Mouse (Mus musculus) embryonic facial prominence, embryonic 12.5 days (tissue): ENCODE measurements around the gene 9930022D16Rik. TPM values are rescaled to one million over a fixed set of nuclear protein-coding genes. Genes with fewer than 3 reads are reported as not detected.

Experiments
- ATAC-seq: fragments of 200-750 bp; cut with Nextera tagmentation; 2 replicates; pipeline ENCODE4 v1.8.0; 2017; ENCODE audit not compliant: insufficient number of reproducible peaks, insufficient read depth, low FRiP score, low TSS enrichment
- H3K27ac ChIP-seq: fragments of 300-500 bp; sonication (generic); 2 replicates; pipeline ENCODE4 v1.5.1; 2016; ENCODE audit warnings: mild to moderate bottlenecking
- H3K27me3 ChIP-seq: fragments of 300-500 bp; sonication (generic); 2 replicates; pipeline ENCODE4 v1.6.1; 2016; ENCODE audit warnings: mild to moderate bottlenecking, moderate library complexity
- H3K36me3 ChIP-seq: fragments of 300-500 bp; sonication (generic); 2 replicates; pipeline ENCODE4 v1.6.1; 2016; ENCODE audit warnings: mild to moderate bottlenecking
- H3K4me1 ChIP-seq: fragments of 300-500 bp; sonication (generic); 2 replicates; pipeline ENCODE4 v1.6.1; 2016
- H3K4me2 ChIP-seq: fragments of 300-500 bp; sonication (generic); replicated peaks from 2 replicates; pipeline ENCODE4 v1.6.1; 2016; ENCODE audit warnings: mild to moderate bottlenecking, moderate library complexity
- H3K4me3 ChIP-seq: fragments of 300-500 bp; sonication (generic); 2 replicates; pipeline ENCODE4 v1.5.1; 2016; ENCODE audit warnings: mild to moderate bottlenecking
- H3K9ac ChIP-seq: fragments of 300-500 bp; sonication (generic); 2 replicates; pipeline ENCODE4 v1.6.1; 2016; ENCODE audit warnings: mild to moderate bottlenecking, moderate library complexity
- H3K9me3 ChIP-seq: fragments of 300-500 bp; sonication (generic); 2 replicates; pipeline ENCODE4 v1.6.1; 2016; ENCODE audit warnings: mild to moderate bottlenecking, moderate library complexity
- WGBS: fragments of 180-500 bp; shearing (Covaris S2); methylation state at CpG from one replicate; pipeline ENCODE4 v1.1.7; 2016; 5-methylcytosine and 5-hydroxymethylcytosine counted together
- polyA plus RNA-seq: library from polyadenylated mRNA; unstranded; fragments of >200 nt; fragmentation: Nextera tagmentation; extraction: Ambion mirVana; gene quantifications from 2 replicates; pipeline ENCODE4 v1.2.1, GENCODE M21; 2016

9930022D16Rik gene
- polyA plus RNA-seq, 1 experiment from 2014 or later = not detected

DNA sequence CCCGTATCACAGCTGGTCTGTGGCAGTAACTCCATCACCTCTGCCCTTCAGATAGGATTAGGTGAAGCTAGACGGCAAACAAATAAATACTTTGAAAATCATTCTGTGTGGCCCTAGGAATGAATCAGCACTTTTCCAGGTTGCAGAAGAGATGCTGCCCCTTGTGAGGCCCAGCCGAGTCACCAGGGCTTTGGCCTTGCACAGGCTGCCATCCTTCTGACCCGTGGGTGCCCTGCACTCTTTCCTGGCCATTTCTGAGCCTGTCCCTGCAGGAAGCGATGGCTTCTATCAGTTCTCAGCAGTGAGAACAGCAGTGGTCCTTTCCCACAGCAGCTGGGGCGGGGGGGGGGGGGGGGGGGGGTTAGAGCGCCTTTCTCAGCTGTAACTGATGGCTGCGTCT, 23.2 kb downstream of the 9930022D16Rik start:
- Histone ChIP-seq H3K36me3 (peaks cover 33% of the 10 kb centered on the region), H3K27ac (no peak overlapping the region), H3K9me3 (no peaks in the 10 kb centered on the region), H3K4me3 (no peak overlapping the region), H3K27me3 (peaks cover 5% of the 10 kb centered on the region), H3K4me1 (no peaks in the 10 kb centered on the region; the same call in 1 of the 2 replicates), H3K4me2 (no peak overlapping the region), H3K9ac (no peak overlapping the region)
- 71% methylated on average over 7 of the region's 8 CpGs for WGBS
- no peak for ATAC-seq

DNA sequence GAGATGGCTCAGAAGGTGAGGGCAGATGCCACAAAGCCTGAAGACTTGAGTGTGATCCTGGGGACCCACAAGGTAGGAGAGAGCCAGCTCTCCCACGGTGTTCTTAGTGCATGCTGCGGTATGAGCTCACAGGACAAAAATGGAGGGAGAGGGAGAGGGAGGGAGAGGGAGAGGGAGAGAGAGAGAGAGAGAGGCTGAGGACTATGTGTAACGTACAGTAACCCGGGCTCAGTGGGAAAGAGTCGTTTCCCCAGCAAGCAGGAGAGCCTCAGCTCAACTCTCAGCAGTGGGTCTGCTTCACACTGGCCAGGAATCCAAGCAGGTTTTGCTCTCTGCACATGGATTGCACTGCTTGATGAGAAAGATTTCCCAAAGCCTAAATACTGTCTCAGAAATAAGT, 25.5 kb downstream of the 9930022D16Rik start:
- no peak overlapping the region for H3K4me3 ChIP-seq
- H3K27ac ChIP-seq = 0 out of 2 replicates have a peak overlapping the region, but pooled peaks have one; percentile 4
- H3K36me3 ChIP-seq = peaks cover 26% of the 10 kb centered on the region
- H3K9me3 ChIP-seq = no peaks in the 10 kb centered on the region
- H3K27me3 ChIP-seq = peaks cover 5% of the 10 kb centered on the region
- H3K4me2 ChIP-seq = peak overlapping the region; percentile 78
- ATAC-seq = no peak
- H3K4me1 ChIP-seq = no peaks in the 10 kb centered on the region; the same call in 1 of the 2 replicates
- no peak overlapping the region for H3K9ac ChIP-seq
- WGBS = 22% methylated on average over 5 of the region's 5 CpGs

DNA sequence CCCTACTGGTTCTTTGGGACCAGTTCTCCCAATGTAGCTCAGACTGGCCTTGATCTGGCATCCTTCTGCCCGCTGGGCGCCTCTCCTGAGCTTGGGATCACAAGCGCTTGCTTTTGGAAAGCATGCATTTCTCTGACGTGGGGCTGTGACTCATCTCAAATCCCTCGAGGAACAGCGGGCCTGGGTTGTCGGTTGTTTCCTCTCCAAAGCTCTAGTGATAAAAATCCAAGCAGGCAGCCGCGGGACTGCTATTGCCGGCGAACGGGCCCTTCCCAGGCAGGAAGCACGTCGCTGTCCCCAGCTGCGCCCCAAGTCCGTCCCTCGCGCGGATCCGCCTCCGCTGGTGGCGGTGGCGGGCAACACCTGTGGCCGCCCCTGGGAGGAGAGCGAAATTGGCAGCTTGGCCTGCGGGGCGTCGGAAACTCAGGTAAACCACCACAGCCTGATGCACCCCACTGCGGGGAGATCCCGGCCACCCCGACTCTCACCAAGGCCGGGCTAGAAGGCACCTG, 26.2 kb downstream of the 9930022D16Rik start:
- Histone ChIP-seq H3K4me2 (peak overlapping the region; percentile 78), H3K4me1 (no peaks in the 10 kb centered on the region; the same call in 1 of the 2 replicates), H3K9ac (peak overlapping the region; percentile 51), H3K4me3 (peak overlapping the region; percentile 46), H3K9me3 (no peaks in the 10 kb centered on the region), H3K27me3 (peaks cover 5% of the 10 kb centered on the region), H3K27ac (0 out of 2 replicates have a peak overlapping the region, but pooled peaks have one; percentile 4), H3K36me3 (peaks cover 20% of the 10 kb centered on the region)
- WGBS = 2% methylated on average over 32 of the region's 32 CpGs
- ATAC-seq = no peak

- peak overlapping the region; percentile 78 for H3K4me2 ChIP-seq
- no peak overlapping the region for H3K9ac ChIP-seq
These were observed 26.9 kb downstream of the 9930022D16Rik start for GRCm38 (mm10) chr11:109440641-109441040.

DNA sequence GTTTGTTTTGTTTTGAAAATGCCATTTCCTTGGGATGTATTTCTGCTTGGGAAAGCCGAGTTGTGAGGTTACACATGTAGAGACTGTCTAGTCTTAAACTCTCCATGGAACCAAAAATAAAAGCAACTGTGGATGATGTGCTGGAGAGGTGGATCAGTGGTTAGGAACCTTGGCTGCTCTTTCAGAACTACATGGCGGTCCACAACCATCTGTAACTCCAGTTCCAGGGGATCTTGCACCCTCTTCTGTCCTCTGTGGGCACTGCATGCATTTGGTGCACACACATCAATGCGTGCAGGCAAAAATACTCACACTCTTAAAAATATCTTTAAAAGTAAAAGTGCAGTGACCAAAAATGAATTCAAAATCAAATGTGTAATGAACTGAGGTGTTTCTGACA, 27.4 kb downstream of the 9930022D16Rik start:
- H3K9ac ChIP-seq = no peak overlapping the region
- H3K27me3 ChIP-seq = peaks cover 5% of the 10 kb centered on the region
- no peak overlapping the region for H3K4me2 ChIP-seq
- WGBS = 58% methylated on average over 3 of the region's 3 CpGs
- ATAC-seq = no peak
- H3K4me1 ChIP-seq = no peaks in the 10 kb centered on the region; the same call in 1 of the 2 replicates
- no peak overlapping the region for H3K4me3 ChIP-seq
- H3K36me3 ChIP-seq = peaks cover 14% of the 10 kb centered on the region
- H3K9me3 ChIP-seq = no peaks in the 10 kb centered on the region
- H3K27ac ChIP-seq = no peak overlapping the region

More at GRCm38 (mm10) chr11:109440641-109441040, 26.9 kb downstream of the 9930022D16Rik start:
- H3K9me3 ChIP-seq = no peaks in the 10 kb centered on the region
- ATAC-seq = no peak
- H3K4me3 ChIP-seq = peak overlapping the region; percentile 46
- no peak overlapping the region for H3K27ac ChIP-seq
- H3K36me3 ChIP-seq = peaks cover 14% of the 10 kb centered on the region
- no peaks in the 10 kb centered on the region; the same call in 1 of the 2 replicates for H3K4me1 ChIP-seq
- 54% methylated on average over 4 of the region's 4 CpGs for WGBS
- H3K27me3 ChIP-seq = peaks cover 5% of the 10 kb centered on the region

- Histone ChIP-seq H3K27ac (no peak overlapping the region), H3K4me1 (no peaks in the 10 kb centered on the region; the same call in 1 of the 2 replicates), H3K27me3 (peaks cover 5% of the 10 kb centered on the region), H3K9me3 (no peaks in the 10 kb centered on the region), H3K9ac (no peak overlapping the region), H3K4me3 (no peak overlapping the region), H3K4me2 (no peak overlapping the region), H3K36me3 (peaks cover 4% of the 10 kb centered on the region; the same call in 1 of the 2 replicates)
- no peak for ATAC-seq
- WGBS = 28% methylated on average over 5 of the region's 5 CpGs
These were observed 28.5 kb downstream of the 9930022D16Rik start for GRCm38 (mm10) chr11:109442166-109442730.

DNA sequence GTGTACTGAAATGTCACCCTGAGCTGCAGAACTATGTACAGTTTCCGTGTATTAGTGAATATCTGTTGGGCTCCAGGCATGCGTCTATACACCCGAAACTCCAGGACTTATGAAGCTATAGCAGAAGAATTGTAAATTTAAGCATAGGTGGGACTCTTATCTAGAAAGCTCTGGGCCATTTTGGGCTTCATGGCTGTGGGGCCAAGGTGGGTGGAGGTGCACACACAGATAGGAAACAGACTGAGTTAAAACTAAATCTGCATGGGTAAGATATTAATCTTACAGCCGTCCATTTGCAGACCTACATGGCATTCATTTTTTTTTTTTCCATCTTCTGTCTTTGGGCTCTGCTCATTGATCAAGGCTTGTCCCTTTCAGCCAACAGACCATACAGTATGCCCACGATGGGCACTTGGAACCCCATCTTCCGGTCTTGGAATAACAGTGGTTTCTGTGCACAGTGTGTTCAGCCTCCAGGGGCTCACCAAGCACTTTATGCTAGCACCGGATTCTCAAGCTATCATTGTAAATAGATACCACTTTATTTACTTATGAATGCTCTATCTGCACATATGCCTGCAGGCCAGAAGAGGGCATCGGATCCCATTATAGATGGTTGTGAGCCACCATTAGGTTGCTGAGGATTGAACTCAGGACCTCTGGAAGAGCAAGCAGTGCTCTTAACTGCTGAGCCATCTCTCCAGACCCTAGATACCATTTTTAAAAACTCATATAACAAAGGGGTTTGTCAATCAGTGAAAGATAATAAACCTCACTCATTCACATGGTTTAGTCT, 29.9 kb downstream of the 9930022D16Rik start:
- no peak overlapping the region for H3K27ac ChIP-seq
- no peaks in the 10 kb centered on the region for H3K9me3 ChIP-seq
- no peak overlapping the region for H3K9ac ChIP-seq
- H3K36me3 ChIP-seq = no peaks in the 10 kb centered on the region
- no peaks in the 10 kb centered on the region; the same call in 1 of the 2 replicates for H3K4me1 ChIP-seq
- no peak overlapping the region for H3K4me2 ChIP-seq
- no peak for ATAC-seq
- 89% methylated on average over 8 of the region's 8 CpGs for WGBS
- H3K27me3 ChIP-seq = peaks cover 5% of the 10 kb centered on the region
- no peak overlapping the region for H3K4me3 ChIP-seq

DNA sequence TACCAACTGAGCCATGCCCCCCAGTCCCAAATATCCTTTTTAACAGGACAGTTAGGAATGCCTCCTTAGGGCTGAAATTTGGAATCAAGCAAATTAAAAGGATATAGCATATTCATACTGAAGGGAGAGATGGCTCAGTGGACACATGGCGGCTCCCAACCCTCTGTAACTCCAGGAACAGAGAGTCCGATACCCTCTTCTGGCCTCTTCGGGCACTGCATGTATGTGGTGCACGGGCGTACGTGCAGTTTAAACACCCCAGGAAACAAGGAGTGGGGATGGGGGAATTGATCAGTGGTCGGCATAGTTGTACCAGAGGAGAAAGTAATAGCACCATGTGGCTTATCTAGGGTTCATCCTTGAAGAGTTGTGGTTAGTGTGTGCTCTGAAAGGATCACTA, 30.9 kb downstream of the 9930022D16Rik start:
- Histone ChIP-seq H3K27ac (no peak overlapping the region), H3K4me3 (no peak overlapping the region), H3K27me3 (peaks cover 5% of the 10 kb centered on the region), H3K4me2 (no peak overlapping the region), H3K9ac (no peak overlapping the region), H3K4me1 (no peaks in the 10 kb centered on the region; the same call in 1 of the 2 replicates), H3K36me3 (no peaks in the 10 kb centered on the region), H3K9me3 (no peaks in the 10 kb centered on the region)
- WGBS = 54% methylated on average over 7 of the region's 7 CpGs
- no peak for ATAC-seq

GRCm38 (mm10) chr11:109445438-109446035, 31.8 kb downstream of the 9930022D16Rik start:
- peak; percentile 64; the same call in 1 of the 2 replicates for ATAC-seq
- no peak overlapping the region for H3K27ac ChIP-seq

GRCm38 (mm10) chr11:109451169-109451568, 37.5 kb downstream of the 9930022D16Rik start:
- H3K4me2 ChIP-seq = no peak overlapping the region
- H3K36me3 ChIP-seq = no peaks in the 10 kb centered on the region
- no peak overlapping the region for H3K9ac ChIP-seq
- no peak overlapping the region for H3K4me3 ChIP-seq
- no peaks in the 10 kb centered on the region for H3K27me3 ChIP-seq
- no peak for ATAC-seq
- H3K9me3 ChIP-seq = no peaks in the 10 kb centered on the region
- no peak overlapping the region for H3K27ac ChIP-seq
- H3K4me1 ChIP-seq = no peaks in the 10 kb centered on the region
- WGBS = 82% methylated on average over 11 of the region's 11 CpGs

More at GRCm38 (mm10) chr11:109445438-109446035, 31.8 kb downstream of the 9930022D16Rik start:
- Histone ChIP-seq H3K27me3 (peaks cover 4% of the 10 kb centered on the region), H3K36me3 (no peaks in the 10 kb centered on the region), H3K4me3 (no peak overlapping the region), H3K9ac (no peak overlapping the region), H3K4me1 (no peaks in the 10 kb centered on the region; the same call in 1 of the 2 replicates), H3K9me3 (no peaks in the 10 kb centered on the region), H3K4me2 (no peak overlapping the region)
- WGBS = 52% methylated on average over 13 of the region's 13 CpGs

GRCm38 (mm10) chr11:109456261-109456660, 42.5 kb downstream of the 9930022D16Rik start:
- no peak overlapping the region for H3K4me3 ChIP-seq
- H3K9me3 ChIP-seq = no peaks in the 10 kb centered on the region
- H3K9ac ChIP-seq = no peak overlapping the region
- no peak overlapping the region for H3K27ac ChIP-seq
- no peaks in the 10 kb centered on the region for H3K4me1 ChIP-seq
- no peaks in the 10 kb centered on the region for H3K27me3 ChIP-seq
- H3K4me2 ChIP-seq = no peak overlapping the region
- no peak for ATAC-seq
- H3K36me3 ChIP-seq = no peaks in the 10 kb centered on the region
- WGBS = 90% methylated on average over 5 of the region's 5 CpGs
